Comparison of ENCODE assay signal across 21 mouse cellular contexts in genomic region chr6:91260347-91260986, GRCm38 (mm10). TPM values are rescaled to one million over a fixed set of nuclear protein-coding genes. Genes with fewer than 3 reads are reported as not detected.
DNase-seq lines count a peak whose midpoint lies in the region; ATAC-seq and TF ChIP-seq lines count a peak whose summit lies in the region.
"Had no signal": no experiment of that assay in that cellular context is flagged by ENCODE, and none has a peak within 500 bp of the region (broad histone marks: within the 10 kb centered on the region; RNA-seq: fewer than 3 reads in every experiment).

No protein-coding gene starts in this region.

- H3K27ac ChIP-seq in midbrain, embryonic 10.5 days (replicated peaks), result peak overlapping the region; percentile 78
- no peak overlapping the region for H3K27ac ChIP-seq in midbrain, embryonic 13.5 days
- H3K27ac ChIP-seq: embryonic facial prominence, embryonic 15.5 days; forebrain, embryonic 15.5 days; heart, embryonic 15.5 days; limb, embryonic 13.5 days; liver, embryonic 15.5 days; neural tube, embryonic 15.5 days had no signal

- H3K4me3 ChIP-seq in midbrain, embryonic 10.5 days, result no peak overlapping the region
- no peak overlapping the region for H3K4me3 ChIP-seq in midbrain, embryonic 13.5 days (replicated peaks)
- H3K4me3 ChIP-seq in myocyte, result no peak overlapping the region
- H3K4me3 ChIP-seq: embryonic facial prominence, embryonic 15.5 days; forebrain, embryonic 15.5 days; heart, embryonic 15.5 days; limb, embryonic 13.5 days; liver, embryonic 15.5 days; neural tube, embryonic 15.5 days had no signal

- H3K4me1 ChIP-seq in midbrain, embryonic 10.5 days, result peaks cover 26% of the 10 kb centered on the region
- peaks cover 12% of the 10 kb centered on the region for H3K4me1 ChIP-seq in midbrain, embryonic 13.5 days (replicated peaks)
- H3K4me1 ChIP-seq: embryonic facial prominence, embryonic 15.5 days; limb, embryonic 13.5 days; liver, embryonic 15.5 days had no signal

- 82% methylated on average over 8 of the region's 8 CpGs for WGBS in midbrain, embryonic 10.5 days
- 84% methylated on average over 8 of the region's 8 CpGs for WGBS in midbrain, embryonic 13.5 days

- no peak overlapping the region for H3K9ac ChIP-seq in midbrain, embryonic 13.5 days (replicated peaks)
- H3K9ac ChIP-seq: embryonic facial prominence, embryonic 15.5 days; forebrain, embryonic 15.5 days; heart, embryonic 15.5 days; limb, embryonic 13.5 days; liver, embryonic 15.5 days; neural tube, embryonic 15.5 days had no signal

- no peaks in the 10 kb centered on the region for H3K36me3 ChIP-seq in midbrain, embryonic 10.5 days
- H3K36me3 ChIP-seq in midbrain, embryonic 13.5 days, result no peaks in the 10 kb centered on the region
- H3K36me3 ChIP-seq in myocyte (ENCODE audit: control insufficient read depth, insufficient read depth), result peaks cover 8% of the 10 kb centered on the region
- H3K36me3 ChIP-seq: forebrain, embryonic 15.5 days; heart, embryonic 15.5 days; liver, embryonic 15.5 days; neural tube, embryonic 15.5 days had no signal

- no peaks in the 10 kb centered on the region for H3K9me3 ChIP-seq in midbrain, embryonic 10.5 days (replicated peaks)
- H3K9me3 ChIP-seq in midbrain, embryonic 13.5 days, result no peaks in the 10 kb centered on the region
- H3K9me3 ChIP-seq: embryonic facial prominence, embryonic 15.5 days; forebrain, embryonic 15.5 days; heart, embryonic 15.5 days; limb, embryonic 13.5 days; liver, embryonic 15.5 days; neural tube, embryonic 15.5 days had no signal

- H3K4me2 ChIP-seq in midbrain, embryonic 13.5 days (replicated peaks), result no peak overlapping the region
- peak overlapping the region; percentile 61 for H3K4me2 ChIP-seq in myocyte (ENCODE audit: low read depth)
- H3K4me2 ChIP-seq: embryonic facial prominence, embryonic 15.5 days; forebrain, embryonic 15.5 days; heart, embryonic 15.5 days; limb, embryonic 13.5 days; liver, embryonic 15.5 days; neural tube, embryonic 15.5 days had no signal

- DNase-seq in heart, adult 11 months, result peak; percentile 94
- DNase-seq in heart, postnatal 10 days, result no peak
- no peak for DNase-seq in midbrain, embryonic 10.5 days (ENCODE audit: low spot score)
- peak; percentile 84 for DNase-seq in NIH3T3 (ENCODE audit: low read depth)
- DNase-seq in T-cell, adult 2 months (ENCODE audit: low spot score), result no peak
- DNase-seq in retina, postnatal 1 day, result no peak
- DNase-seq: cerebellum, adult 11 months; cerebellum, postnatal 14 days; embryo, embryonic 11 days; kidney, adult 9 months had no signal

- no peak overlapping the region for H3ac ChIP-seq in myocyte (ENCODE audit: control insufficient read depth, insufficient read length)

- H3K79me2 ChIP-seq in myocyte (ENCODE audit: control insufficient read depth, insufficient read depth), result no peaks in the 10 kb centered on the region

- intact Hi-C loops in heart, postnatal 10 days (cut with DNase I), result loop anchor here (5.0 kb wide), 1 partner anchor 48 kb away; the partner anchor contains the start of gene Fbln2

- no peaks in the 10 kb centered on the region for H3K27me3 ChIP-seq in midbrain, embryonic 10.5 days (ENCODE audit: low read depth, poor library complexity, severe bottlenecking)
- H3K27me3 ChIP-seq in midbrain, embryonic 13.5 days, result no peaks in the 10 kb centered on the region
- no peaks in the 10 kb centered on the region for H3K27me3 ChIP-seq in myocyte (ENCODE audit: control insufficient read depth, insufficient read depth, insufficient read length)
- H3K27me3 ChIP-seq: embryonic facial prominence, embryonic 15.5 days; forebrain, embryonic 15.5 days; limb, embryonic 13.5 days; liver, embryonic 15.5 days; neural tube, embryonic 15.5 days; Patski had no signal

- no peak for ATAC-seq in midbrain, embryonic 13.5 days
- ATAC-seq: forebrain, embryonic 15.5 days; lung, postnatal 0 days had no signal

- peak; percentile 74 for TF ChIP-seq POLR2A in myocyte (IDR thresholded peaks at IDR 0.05; ENCODE audit: insufficient read length, low read depth)

TF ChIP-seq in myocyte, 11 proteins besides CTCF, POLR2A, EP300 and RAD21:
- TF ChIP-seq MAX (IDR thresholded peaks at IDR 0.05; ENCODE audit: low read depth) (no peak), POLR2AphosphoS2 (IDR thresholded peaks at IDR 0.05; ENCODE audit: insufficient read length, low read depth) (peak; percentile 90), TCF12 (IDR thresholded peaks at IDR 0.05; ENCODE audit: insufficient read depth, poor library complexity, severe bottlenecking) (no peak), SRF (IDR thresholded peaks at IDR 0.05; ENCODE audit: control insufficient read depth, insufficient read length, low read depth) (peak; percentile 41), TCF3 (IDR thresholded peaks at IDR 0.05; ENCODE audit: insufficient read length, low read depth) (no peak), MYOG (IDR thresholded peaks at IDR 0.05; ENCODE audit: control insufficient read depth in 1 of 3, insufficient read depth in 1 of 3, insufficient read length in 2 of 3, low read depth in 2 of 3) (no peak), CEBPB (IDR thresholded peaks at IDR 0.05; ENCODE audit: insufficient read depth, poor library complexity, severe bottlenecking) (peak; percentile 99), USF1 (IDR thresholded peaks at IDR 0.05; ENCODE audit: low read depth) (no peak), MYOD1 (IDR thresholded peaks at IDR 0.05; ENCODE audit: control insufficient read depth in 1 of 3, insufficient read length in 2 of 3, low read depth in 2 of 3) (peak in 1 of 3 experiments; percentile 9), E2F4 (IDR thresholded peaks at IDR 0.05; ENCODE audit: insufficient read depth) (no peak), REST (IDR thresholded peaks at IDR 0.05; ENCODE audit: insufficient read depth, insufficient read length) (no peak)

RNA-seq across cellular contexts. Expression of gene Fbln2, which starts 48.2 kb away (rescaled TPM):
- 100 to 1,000 TPM; 143 to 154 TPM for total RNA-seq in heart, postnatal 10 days (2021)
- polyA plus RNA-seq in midbrain, embryonic 10.5 days (2016; fragmentation: Nextera tagmentation; extraction: Ambion mirVana), result 24.2 and 31.5 TPM in 2 replicates
- polyA plus RNA-seq in midbrain, embryonic 13.5 days (2015; fragmentation: Nextera tagmentation; extraction: Ambion mirVana), result 10.8 and 11.1 TPM in 2 replicates
- polyA plus RNA-seq in myocyte (2012; fragmentation: generic; extraction: Trizol), result 167 TPM
- total RNA-seq: monocyte, adult 5-6 weeks had no signal

Comparison
In these comparisons a context has a peak if more than half of its experiments do, and no peak if none do; other contexts are left out.
1. DNase-seq: peak in heart, adult 11 months (single experiment) and NIH3T3 (single experiment); none in heart, postnatal 10 days (0 of 2), midbrain, embryonic 10.5 days (single experiment), T-cell, adult 2 months (single experiment) and retina, postnatal 1 day (single experiment).